Mouse (Mus musculus): Measurements from ENCODE around the gene Cdkl4. TPM values are rescaled to one million over a fixed set of nuclear protein-coding genes. Genes with fewer than 3 reads are reported as not detected.

The Cdkl4 gene
- total RNA-seq, 2 experiments from 2014 or later = 0.20 to 0.28 TPM

DNA sequence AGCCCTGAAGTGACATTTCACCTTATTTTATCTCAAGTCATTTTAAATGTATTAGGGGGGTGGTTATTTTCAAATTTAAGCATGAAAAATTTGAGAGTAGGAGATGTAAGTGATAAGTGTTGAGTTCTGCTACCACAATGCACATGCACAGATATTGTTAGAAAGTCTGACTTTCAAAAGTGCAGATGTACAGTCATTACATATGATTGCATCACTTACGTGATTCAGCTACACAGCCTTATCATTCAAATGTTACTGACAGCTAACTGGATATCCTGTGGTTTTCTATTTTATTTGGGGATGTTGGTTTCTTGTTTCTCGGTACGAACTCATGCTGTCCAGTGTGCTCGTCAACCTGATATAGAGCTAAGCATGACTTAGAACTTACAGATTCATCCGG is 92.5 kb downstream of the Cdkl4 start:
- no peak for DNase-seq (ENCODE audit: low spot score in 2 of 2)

DNA sequence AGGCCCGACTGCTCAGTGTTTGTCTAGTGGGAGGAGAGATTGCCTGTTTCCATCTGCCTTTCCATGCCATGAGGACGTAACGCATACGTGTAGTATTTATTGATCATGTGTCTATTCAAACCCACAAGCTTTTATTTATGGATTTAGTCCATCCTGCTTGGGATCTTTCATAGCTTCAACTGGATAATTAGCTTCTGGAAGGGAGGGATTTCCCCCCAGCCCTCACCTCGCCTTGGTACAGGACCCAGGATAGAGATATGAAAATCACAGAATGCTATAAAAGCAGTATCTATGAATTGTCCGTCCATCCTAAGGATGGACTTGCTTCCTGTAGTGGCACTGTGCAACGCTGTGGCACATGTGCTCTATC is 96.8 kb downstream of the Cdkl4 start:
- DNase-seq (ENCODE audit: low spot score in 2 of 2) = no peak

DNA sequence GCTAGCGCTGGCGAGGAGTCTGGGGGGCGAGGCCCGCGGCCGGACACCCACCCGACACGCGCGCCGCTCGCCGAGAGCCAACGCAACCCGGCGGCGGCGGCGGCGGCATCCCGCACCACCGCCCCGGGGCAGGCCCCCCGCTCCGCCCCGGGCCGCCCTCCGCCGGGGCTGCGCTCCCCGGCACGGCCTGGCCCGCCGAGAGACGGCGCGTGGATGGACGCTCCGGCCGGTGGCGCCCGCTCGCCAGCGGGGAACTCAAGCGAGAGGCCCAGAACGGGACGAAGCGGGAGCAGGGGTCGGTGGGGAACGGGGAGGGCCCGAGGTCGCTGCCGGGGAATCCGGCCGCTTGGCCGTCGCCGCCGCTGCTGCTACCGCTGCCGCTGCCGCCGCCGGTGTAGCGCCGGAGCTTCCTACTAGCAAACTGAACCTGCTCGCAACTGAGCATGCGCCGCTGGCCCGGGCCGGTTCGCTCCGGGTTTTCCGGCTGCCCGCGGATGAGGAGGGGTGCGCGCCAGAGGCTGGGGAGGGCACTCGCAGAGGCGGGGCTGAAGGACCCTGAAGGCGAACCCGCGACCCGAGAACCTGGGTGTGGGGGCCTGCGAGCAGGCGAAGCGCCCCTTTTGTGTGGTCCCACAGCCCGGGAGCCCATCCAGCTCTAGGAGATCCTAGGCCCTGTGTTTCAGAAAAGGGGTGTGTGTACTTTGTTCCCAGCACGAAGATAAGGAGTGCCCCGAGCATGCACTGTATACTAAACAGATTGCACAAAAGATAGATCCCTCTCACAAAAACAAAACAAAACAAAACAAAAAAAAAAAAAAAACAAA is 97.4 kb downstream of the Cdkl4 start, which contains the start of gene Sos1:
Sos1 (minus strand) TSS at position 423 of the 824 bp plus-strand sequence.
- peak; percentile 96 to 98 for DNase-seq (ENCODE audit: low spot score in 2 of 2)

DNA sequence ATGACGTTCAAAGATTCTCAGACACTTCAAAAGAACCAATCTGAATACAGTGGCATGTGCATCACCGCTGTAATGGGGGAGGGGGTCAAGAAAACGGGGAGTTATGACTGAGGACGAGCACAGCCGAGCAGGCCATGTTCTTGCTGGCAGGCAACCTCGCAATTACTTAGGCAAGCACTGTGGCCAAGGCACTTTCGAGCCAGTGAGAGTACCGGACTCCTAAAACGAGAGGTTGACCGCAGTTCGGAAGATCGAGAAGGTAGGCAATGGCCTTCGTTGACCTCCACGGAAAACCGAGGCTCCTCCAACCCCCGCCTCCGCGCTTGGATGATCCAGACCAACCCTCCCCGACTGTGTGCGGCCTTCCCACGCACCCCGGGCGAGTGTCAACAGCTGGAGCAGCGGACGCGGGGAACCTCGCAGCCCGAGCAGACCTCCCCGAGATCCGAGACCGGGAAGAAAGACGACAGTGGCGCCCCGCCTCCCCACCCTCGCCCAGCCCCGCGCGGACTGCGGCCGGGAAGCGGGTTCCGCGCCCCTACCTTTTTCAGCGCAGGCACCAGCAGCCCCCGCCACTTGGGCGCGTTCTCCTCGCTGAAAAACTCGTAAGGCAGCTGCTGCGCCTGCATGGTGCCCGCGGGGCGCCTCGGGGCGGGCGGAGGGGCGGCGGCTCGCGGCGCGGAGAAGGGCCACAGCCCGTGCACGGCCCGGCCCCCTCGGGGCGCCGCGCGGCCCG is 98.2 kb downstream of the Cdkl4 start:
- DNase-seq (ENCODE audit: low spot score in 2 of 2) = peak; percentile 40 to 49

DNA sequence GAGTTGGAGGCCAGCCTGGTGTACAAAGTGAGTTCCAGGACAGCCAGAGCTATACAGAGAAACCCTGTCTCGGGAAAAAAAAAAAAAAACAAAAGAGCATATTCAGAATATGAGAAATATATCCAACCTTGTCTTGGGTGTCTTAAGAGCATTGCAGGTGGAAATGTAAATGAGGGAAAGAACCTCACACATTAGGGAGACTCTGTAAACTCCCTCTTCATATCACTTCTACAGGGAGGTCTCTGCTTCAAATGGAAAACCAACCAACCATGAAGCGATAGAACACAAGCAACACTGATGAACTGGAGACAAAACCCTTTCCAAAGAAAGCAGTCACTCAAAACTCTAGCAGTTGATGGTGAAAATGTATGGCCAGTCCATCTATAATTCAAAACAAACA is 99.9 kb downstream of the Cdkl4 start:
- no peak for DNase-seq (ENCODE audit: low spot score in 2 of 2)

DNA sequence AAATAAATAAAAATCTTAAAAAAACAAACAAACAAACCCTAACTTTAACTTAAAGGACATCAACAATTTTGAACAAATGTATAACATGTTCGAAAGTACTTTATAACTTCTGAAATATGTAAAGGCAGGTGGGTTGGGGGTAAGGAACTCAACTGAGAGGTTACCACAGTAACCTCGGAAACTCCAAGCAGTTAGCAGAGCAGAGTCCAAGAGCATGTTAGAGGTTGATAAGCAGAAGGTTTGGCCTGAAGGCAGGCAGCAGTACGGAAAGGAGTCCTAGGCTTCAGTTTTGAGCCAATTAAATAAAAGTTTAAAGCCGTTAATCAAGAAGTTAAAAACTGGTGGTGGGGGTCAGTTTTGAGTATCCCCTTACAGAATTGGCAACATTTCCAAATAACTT is 101.1 kb downstream of the Cdkl4 start:
- no peak for DNase-seq (ENCODE audit: low spot score in 2 of 2)

Other genes with a start within 250 kb of the Cdkl4 start
- 1 to 10 TPM; 1.3 to 4.0 TPM for gene Gm10190, start 204.3 kb downstream of the Cdkl4 start, total RNA-seq (2021)
- gene Sos1, start 97.4 kb downstream of the Cdkl4 start, total RNA-seq (2021) = 10 to 100 TPM; 25.6 to 27.1 TPM
- gene Map4k3, start 150.7 kb upstream of the Cdkl4 start, total RNA-seq (2021) = 10 to 100 TPM; 48.7 to 57.6 TPM